Mouse (Mus musculus): ENCODE results near the gene Exoc2. TPM values are rescaled to one million over a fixed set of nuclear protein-coding genes. Genes with fewer than 3 reads are reported as not detected.
A peak's percentile ranks its signal among the peaks of the same experiment; 100 is the strongest.

The Exoc2 gene
- polyA plus RNA-seq, 1 experiment: 10.4 TPM

DNA sequence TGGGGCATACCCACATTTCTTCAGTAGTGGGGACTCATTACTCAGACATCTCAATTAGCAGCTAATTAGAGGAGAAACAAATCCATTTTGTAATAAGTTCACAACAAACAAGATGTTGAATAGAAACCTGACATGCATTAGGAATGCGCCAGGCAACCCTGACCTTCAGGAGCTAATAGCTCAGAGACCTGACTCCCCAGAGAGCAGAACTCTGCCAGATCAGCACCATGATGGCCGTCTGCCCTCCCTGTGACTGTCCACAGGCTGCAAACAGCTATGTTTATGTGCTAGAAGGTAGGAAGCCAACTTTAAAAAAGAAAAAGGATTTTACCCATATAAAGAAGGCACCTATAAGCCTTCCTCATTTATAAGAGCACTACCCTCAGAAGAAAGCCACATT lies 71.6 kb downstream of the Exoc2 start:
- Histone ChIP-seq H3K4me1 (ENCODE audit: control insufficient read depth, insufficient read depth, low read length) (peaks cover 2% of the 10 kb centered on the region; the same call in 1 of the 2 replicates), H3K27ac (ENCODE audit: control insufficient read depth, insufficient read depth, low read depth, low read length, poor library complexity) (no peak overlapping the region), H3K4me3 (replicated peaks; ENCODE audit: control insufficient read depth, low read depth, low read length) (no peak overlapping the region)
- WGBS: 79% methylated on average over 2 of the region's 2 CpGs
- TF ChIP-seq POLR2A (IDR thresholded peaks at IDR 0.05; ENCODE audit: borderline replicate concordance, control insufficient read depth, low read depth, low read length) (no peak), CTCF (IDR thresholded peaks at IDR 0.05; ENCODE audit: control insufficient read depth, insufficient read depth, low read length) (no peak)

DNA sequence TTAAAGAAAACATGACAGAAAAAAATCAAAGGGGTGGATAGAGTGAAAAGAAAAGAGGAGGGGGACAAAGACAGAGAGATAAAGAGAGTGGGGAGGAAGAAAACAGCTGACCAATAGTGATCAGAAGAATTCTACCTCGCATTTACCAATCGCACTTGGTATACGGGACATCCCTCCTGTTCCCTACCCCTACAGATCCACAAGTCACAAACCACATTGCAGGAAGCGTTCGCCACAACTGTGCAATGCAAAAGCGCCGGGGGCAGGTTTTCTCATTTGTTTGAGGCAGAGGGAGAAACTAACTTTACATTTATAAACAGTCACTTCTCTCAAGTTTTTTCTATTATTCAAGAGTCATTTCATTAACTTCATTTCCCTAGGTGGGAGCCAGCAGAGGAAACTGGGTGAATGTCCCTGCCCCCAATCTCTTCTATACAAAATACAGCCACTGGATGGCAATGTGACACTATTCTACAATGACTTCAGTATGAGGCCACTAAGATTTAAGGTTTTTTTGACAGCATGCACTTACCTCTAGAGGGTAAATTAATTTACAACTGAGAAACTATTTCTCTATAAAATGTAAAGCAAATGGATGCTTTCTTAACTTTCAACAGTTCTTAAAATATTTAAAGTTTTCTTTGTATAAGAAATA lies 72.4 kb downstream of the Exoc2 start:
- 38% methylated on average over 7 of the region's 7 CpGs for WGBS
- peaks cover 2% of the 10 kb centered on the region; the same call in 1 of the 2 replicates for H3K4me1 ChIP-seq (ENCODE audit: control insufficient read depth, insufficient read depth, low read length)
- TF ChIP-seq POLR2A (IDR thresholded peaks at IDR 0.05; ENCODE audit: borderline replicate concordance, control insufficient read depth, low read depth, low read length) (no peak), CTCF (IDR thresholded peaks at IDR 0.05; ENCODE audit: control insufficient read depth, insufficient read depth, low read length) (no peak)
- H3K27ac ChIP-seq (ENCODE audit: control insufficient read depth, insufficient read depth, low read depth, low read length, poor library complexity): no peak overlapping the region
- H3K4me3 ChIP-seq (replicated peaks; ENCODE audit: control insufficient read depth, low read depth, low read length): no peak overlapping the region

DNA sequence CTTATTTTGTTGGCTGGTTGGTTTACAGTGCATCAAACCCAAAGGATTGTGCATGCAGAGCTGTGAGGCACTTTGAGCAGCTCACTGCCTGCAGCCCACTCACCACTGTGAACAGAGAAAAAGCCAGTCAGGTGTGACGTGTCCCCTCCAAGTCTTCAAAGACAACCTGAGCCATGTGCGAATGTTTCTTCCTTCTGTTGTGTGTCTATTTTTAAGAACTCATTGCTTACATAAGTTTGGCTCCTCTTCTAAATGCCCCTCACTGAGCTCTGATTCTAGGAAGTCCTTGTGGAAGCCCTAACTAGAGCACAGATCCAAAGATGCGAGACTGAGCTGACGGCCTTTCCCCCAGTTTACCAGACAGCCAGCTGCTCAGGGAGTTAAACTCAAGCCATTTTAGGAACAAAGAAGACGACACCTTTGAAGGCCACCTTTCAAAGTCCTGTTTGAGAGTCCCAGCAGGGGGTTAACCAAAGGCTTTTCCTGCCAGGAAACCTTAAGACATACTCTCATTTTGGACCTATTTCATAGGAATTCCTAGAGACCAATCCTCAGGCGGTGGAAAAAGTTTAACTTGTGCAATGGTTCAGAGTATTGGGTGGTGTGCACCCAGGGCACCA lies 79.8 kb downstream of the Exoc2 start:
- Histone ChIP-seq H3K27ac (ENCODE audit: control insufficient read depth, insufficient read depth, low read depth, low read length, poor library complexity) (no peak overlapping the region), H3K4me3 (replicated peaks; ENCODE audit: control insufficient read depth, low read depth, low read length) (no peak overlapping the region), H3K4me1 (ENCODE audit: control insufficient read depth, insufficient read depth, low read length) (no peaks in the 10 kb centered on the region)
- WGBS: 84% methylated on average over 6 of the region's 6 CpGs
- TF ChIP-seq POLR2A (IDR thresholded peaks at IDR 0.05; ENCODE audit: borderline replicate concordance, control insufficient read depth, low read depth, low read length): no peak
- TF ChIP-seq CTCF (IDR thresholded peaks at IDR 0.05; ENCODE audit: control insufficient read depth, insufficient read depth, low read length): no peak

DNA sequence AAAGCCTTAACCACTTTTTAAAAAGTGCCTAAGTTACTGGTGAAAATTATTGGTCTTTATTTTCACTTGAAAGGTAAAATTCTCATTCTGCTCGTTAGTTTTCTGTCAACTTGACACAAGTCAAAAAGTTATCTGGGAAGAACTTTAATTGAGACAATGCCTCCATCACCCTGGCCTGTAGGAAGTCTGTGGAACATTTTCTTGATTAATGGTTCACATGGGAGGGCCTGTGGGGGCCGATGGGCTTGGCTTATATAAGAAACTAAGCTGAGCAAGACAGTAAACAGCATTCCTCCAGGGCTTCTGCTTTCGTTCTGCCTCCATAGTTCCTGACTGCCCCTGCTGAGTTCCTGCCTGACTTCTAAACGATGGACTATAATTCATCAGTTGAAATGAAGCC lies 81.6 kb downstream of the Exoc2 start:
- no peak overlapping the region for H3K27ac ChIP-seq (ENCODE audit: control insufficient read depth, insufficient read depth, low read depth, low read length, poor library complexity)
- H3K4me3 ChIP-seq (replicated peaks; ENCODE audit: control insufficient read depth, low read depth, low read length): no peak overlapping the region
- 85% methylated on average over 4 of the region's 4 CpGs for WGBS
- no peak for TF ChIP-seq CTCF (IDR thresholded peaks at IDR 0.05; ENCODE audit: control insufficient read depth, insufficient read depth, low read length)
- TF ChIP-seq POLR2A (IDR thresholded peaks at IDR 0.05; ENCODE audit: borderline replicate concordance, control insufficient read depth, low read depth, low read length): no peak
- H3K4me1 ChIP-seq (ENCODE audit: control insufficient read depth, insufficient read depth, low read length): no peaks in the 10 kb centered on the region

DNA sequence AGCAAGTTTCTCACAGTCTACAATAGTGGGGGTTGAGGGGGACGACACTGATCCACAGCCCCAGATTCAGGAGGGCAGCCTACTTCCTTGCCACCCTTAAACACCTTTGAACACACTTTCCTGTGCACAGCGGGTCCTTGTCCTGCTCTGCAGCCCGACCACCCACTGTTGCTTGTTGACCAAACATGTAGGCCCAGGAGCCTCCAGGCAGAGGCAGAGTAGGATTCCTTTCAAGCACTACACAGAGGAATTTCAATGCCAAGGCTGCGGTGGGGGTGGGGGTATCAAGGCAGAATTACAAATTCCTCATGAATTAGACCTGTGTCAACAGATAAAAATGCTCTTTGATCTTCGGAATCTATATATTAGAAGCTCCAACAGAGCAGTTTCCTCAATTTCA lies 82.7 kb downstream of the Exoc2 start:
- no peaks in the 10 kb centered on the region for H3K4me1 ChIP-seq (ENCODE audit: control insufficient read depth, insufficient read depth, low read length)
- no peak for TF ChIP-seq CTCF (IDR thresholded peaks at IDR 0.05; ENCODE audit: control insufficient read depth, insufficient read depth, low read length)
- no peak for TF ChIP-seq POLR2A (IDR thresholded peaks at IDR 0.05; ENCODE audit: borderline replicate concordance, control insufficient read depth, low read depth, low read length)
- no peak overlapping the region for H3K4me3 ChIP-seq (replicated peaks; ENCODE audit: control insufficient read depth, low read depth, low read length)
- H3K27ac ChIP-seq (ENCODE audit: control insufficient read depth, insufficient read depth, low read depth, low read length, poor library complexity): no peak overlapping the region
- 89% methylated on average over 5 of the region's 5 CpGs for WGBS

DNA sequence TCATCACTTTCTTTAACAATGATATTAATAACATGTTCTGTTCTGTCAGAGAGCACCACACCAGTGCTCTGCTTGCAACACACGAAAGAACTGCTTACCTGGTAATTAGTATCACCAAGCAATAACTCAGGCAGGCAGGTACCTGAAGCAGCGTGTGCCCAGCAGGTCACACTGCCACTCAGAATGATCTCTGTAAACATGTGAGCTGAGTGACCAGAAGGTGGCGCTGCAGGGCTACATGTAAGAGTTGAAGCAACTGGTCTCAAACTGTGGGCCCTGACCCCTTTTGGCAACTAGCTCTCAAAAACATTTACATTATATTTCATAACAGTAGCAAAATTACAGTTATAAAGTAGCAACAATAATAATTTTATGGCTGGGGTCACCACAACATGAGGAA lies 85.4 kb downstream of the Exoc2 start:
- H3K4me1 ChIP-seq (ENCODE audit: control insufficient read depth, insufficient read depth, low read length): no peaks in the 10 kb centered on the region
- TF ChIP-seq POLR2A (IDR thresholded peaks at IDR 0.05; ENCODE audit: borderline replicate concordance, control insufficient read depth, low read depth, low read length) (no peak), CTCF (IDR thresholded peaks at IDR 0.05; ENCODE audit: control insufficient read depth, insufficient read depth, low read length) (peak; percentile 86)
- 34% methylated on average over 3 of the region's 3 CpGs for WGBS
- no peak overlapping the region for H3K4me3 ChIP-seq (replicated peaks; ENCODE audit: control insufficient read depth, low read depth, low read length)
- no peak overlapping the region for H3K27ac ChIP-seq (ENCODE audit: control insufficient read depth, insufficient read depth, low read depth, low read length, poor library complexity)

DNA sequence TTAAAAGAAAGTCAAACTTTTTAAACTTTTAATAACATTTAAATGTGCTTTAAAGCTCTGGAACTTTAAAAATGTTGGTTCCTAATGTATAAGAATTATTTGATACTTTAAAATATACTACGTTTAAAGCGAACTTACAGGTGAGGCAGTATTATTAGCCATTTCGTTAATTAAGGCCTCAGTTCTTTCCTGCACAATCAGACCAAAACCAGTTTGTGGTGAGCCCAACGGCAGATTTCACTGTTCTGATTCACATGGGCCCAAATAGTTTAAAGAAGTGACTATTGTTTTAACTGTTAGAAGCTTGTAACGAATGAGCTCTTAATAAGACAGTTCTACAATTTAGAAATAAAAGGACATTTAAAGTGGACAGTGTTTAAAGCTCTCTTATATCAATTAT lies 93.6 kb downstream of the Exoc2 start:
- no peaks in the 10 kb centered on the region for H3K4me1 ChIP-seq (ENCODE audit: control insufficient read depth, insufficient read depth, low read length)
- H3K4me3 ChIP-seq (replicated peaks; ENCODE audit: control insufficient read depth, low read depth, low read length): no peak overlapping the region
- no peak overlapping the region for H3K27ac ChIP-seq (ENCODE audit: control insufficient read depth, insufficient read depth, low read depth, low read length, poor library complexity)
- TF ChIP-seq POLR2A (IDR thresholded peaks at IDR 0.05; ENCODE audit: borderline replicate concordance, control insufficient read depth, low read depth, low read length) (no peak), CTCF (IDR thresholded peaks at IDR 0.05; ENCODE audit: control insufficient read depth, insufficient read depth, low read length) (no peak)
- WGBS: 88% methylated on average over 5 of the region's 5 CpGs

DNA sequence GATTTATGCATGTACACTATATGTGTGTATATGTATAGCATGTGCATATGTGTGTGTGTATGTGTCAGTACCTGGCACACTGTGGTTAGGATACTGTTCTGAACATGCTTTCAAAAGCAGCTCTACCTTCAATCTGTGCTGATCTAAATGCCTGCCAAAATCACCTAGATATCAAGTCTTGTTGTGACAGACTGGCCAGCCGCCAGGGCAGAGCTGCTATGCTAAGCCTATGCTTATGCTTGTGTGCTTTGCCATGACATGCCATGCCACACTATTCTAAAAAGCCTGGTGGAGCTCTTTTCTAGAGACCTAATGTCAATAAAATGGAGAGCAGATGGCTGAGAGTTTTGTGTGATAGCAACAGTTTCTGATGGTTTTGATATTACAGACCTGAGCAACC lies 94.0 kb downstream of the Exoc2 start:
- WGBS: 86% methylated on average over 1 of the region's 1 CpGs
- Histone ChIP-seq H3K27ac (ENCODE audit: control insufficient read depth, insufficient read depth, low read depth, low read length, poor library complexity) (no peak overlapping the region), H3K4me3 (replicated peaks; ENCODE audit: control insufficient read depth, low read depth, low read length) (no peak overlapping the region), H3K4me1 (ENCODE audit: control insufficient read depth, insufficient read depth, low read length) (no peaks in the 10 kb centered on the region)
- TF ChIP-seq CTCF (IDR thresholded peaks at IDR 0.05; ENCODE audit: control insufficient read depth, insufficient read depth, low read length): no peak
- TF ChIP-seq POLR2A (IDR thresholded peaks at IDR 0.05; ENCODE audit: borderline replicate concordance, control insufficient read depth, low read depth, low read length): no peak

Data from bone marrow, adult 2 months (tissue).